Mouse (Mus musculus) erythroblast, adult 5-6 weeks (primary cell): ENCODE results near the gene F2rl1. TPM values are rescaled to one million over a fixed set of nuclear protein-coding genes. Genes with fewer than 3 reads are reported as not detected.
"Not testable (repeated sequence)": the region's sequence is repeated elsewhere in the genome, so short reads cannot be mapped to it uniquely, and the experiment has no call there.

ENCODE experiments used
- ATAC-seq: replicated peaks from 2 replicates; pipeline ENCODE4 v1.8.0; 2016; ENCODE audit warnings: moderate number of reproducible peaks, mild to moderate bottlenecking, moderate TSS enrichment, inconsistent platforms; ENCODE audit not compliant: poor library complexity, low FRiP score, severe bottlenecking
- total RNA-seq, 2 experiments: library from RNA; stranded (forward) in 1 of 2; stranded (reverse) in 1 of 2; fragments of 150-400 nt in 1 of 2; fragments of 200-764, 138-1000 nt in 1 of 2; gene quantifications; 2 replicates each; pipeline versions ENCODE4 v1.2.3 to v1.2.4; 2015 to 2017; ENCODE audit warnings: low replicate concordance in 2 of 2

Gene F2rl1
- total RNA-seq, 2 experiments from 2014 or later = not detected

DNA sequence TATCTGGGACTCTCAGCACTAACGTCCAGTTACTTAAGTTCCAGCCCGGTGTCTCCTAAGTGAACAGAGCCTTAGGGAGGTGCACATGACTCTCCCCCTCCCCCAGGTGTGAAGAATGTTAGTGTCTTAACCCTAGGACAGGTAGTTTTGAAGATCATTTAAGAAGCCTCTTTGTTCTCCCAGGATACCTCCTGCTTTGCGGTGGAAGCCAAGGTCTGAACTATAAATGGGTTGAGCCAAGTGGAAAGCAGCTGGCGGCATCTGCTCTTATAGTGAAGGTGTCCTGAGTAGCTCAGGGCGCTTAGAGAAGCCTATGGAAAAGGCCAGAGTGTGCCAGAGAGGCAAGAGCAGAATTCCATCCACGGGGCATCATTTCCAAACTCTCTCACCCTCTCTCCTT, 10.0 kb upstream of the F2rl1 start:
- ATAC-seq = no peak

DNA sequence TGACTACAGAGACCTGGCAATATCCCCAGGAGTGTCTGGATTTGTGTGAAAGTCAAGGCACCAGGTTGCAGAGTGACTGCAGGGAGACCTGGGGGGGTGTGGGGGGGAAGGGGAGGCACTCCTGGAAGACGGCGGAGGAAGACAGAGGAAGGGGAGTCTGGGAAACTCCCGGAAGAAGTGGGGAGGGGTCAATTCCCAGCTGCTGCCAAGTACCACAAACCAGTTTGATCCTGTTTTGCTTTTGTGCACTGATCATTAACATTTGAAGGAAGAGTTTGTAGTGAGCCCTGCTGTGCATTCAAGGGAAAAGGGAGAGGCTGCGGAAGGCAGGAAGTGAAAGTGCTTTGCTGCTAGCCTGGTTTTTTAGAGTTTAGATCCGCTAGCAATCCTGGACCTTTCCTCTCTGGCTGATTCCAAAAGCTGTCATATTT, 9.1 kb upstream of the F2rl1 start:
- no peak for ATAC-seq

DNA sequence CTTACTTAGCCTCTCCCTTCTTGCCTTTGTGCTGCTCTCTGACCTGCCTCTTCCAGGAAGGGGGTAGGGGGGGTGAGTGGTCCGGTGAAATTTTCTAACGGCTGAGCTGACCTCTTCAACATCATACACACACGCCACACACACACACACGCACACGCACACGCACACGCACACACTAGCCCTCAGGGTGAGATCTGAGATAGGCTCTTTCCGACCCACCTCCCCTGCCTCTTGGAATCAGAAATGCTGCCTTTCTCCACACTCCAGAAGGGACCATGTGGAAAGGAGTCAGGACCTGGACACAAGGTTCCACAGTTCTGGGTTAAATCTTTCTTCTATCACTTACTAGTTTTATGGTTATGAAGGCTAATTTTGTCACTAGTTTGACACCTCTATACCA, 8.6 kb upstream of the F2rl1 start:
- ATAC-seq = no peak

DNA sequence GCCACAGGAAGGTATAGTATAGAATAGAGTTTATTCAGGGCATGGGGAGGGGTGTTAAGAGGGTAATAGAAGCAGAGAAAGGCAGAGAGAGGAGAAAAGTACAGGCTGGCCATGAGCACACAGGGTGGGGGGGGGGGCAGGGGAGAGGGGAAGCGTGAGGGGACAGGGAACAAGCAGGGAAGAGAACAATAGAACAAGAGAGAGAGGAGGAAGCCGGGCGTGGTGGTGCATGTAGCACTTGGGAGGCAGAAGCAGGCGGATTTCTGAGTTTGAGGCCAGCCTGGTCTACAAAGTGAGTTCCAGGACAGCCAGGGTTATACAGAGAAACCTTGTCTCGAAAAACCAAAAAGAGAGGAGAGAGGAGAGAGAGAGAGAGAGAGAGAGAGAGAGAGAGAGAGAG, 8.1 kb upstream of the F2rl1 start:
- ATAC-seq = not testable (repeated sequence)

GRCm38 (mm10) chr13:95531273-95532045, 6.4 kb upstream of the F2rl1 start:
- no peak for ATAC-seq

- no peak for ATAC-seq
Observed at GRCm38 (mm10) chr13:95529246-95529645, 4.2 kb upstream of the F2rl1 start.

- ATAC-seq = no peak
Observed at GRCm38 (mm10) chr13:95524424-95524673, 678 bp downstream of the F2rl1 start.

DNA sequence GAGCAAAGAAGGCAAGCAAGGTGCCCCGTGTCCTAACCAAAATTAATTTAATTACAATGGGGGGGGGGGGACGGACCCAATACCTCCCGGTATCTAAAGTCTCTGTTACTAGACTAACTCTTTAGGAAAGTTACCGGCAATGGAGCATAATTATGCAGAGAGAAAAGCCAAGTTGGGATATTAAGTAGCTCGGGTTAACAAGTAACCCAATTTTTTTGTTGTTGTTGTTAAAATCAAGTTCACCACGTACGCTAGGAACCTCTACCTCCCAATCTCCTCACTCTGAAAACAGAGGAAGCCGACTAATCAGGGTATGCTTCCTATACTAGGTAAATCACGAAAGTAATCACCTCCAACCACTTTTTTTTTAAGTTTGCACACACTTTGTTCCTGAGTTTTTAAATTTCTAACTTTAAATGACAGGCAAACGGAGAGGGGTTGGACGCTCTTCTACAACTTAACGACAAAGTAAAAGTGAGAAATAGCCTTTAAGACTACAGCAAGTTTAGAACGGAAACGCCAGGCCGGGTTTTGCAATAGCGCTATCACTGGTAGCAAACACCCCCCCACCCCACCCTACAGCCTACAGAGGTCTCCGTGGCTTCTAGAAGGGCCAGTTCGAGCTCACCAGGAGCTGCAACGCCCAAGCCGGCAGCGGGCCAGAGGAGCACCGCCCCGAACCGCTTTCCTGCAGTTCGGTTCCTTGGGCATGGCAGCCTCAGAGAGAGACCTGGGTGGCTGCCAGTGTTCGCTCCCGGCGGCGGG, 1.2 kb downstream of the F2rl1 start:
- no peak for ATAC-seq

DNA sequence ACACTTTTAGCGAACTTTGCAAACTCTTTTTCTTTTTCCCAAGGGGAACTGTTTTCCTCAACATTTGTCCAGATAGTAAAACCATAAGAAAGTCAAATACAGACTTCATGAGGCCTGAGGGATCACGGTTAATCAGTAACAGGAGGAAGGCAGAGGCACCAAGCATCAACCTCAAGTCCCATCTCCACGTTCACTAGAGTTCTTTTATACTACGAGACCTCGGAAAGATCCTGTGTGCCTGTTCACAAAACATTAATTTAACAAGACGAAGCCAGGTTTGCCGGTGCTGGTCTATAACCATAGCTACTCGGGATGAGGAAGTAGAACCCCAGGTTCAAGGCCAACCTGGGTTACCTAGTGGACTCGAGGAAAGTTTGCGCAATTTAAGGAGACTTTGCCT, 2.9 kb downstream of the F2rl1 start:
- ATAC-seq = no peak

DNA sequence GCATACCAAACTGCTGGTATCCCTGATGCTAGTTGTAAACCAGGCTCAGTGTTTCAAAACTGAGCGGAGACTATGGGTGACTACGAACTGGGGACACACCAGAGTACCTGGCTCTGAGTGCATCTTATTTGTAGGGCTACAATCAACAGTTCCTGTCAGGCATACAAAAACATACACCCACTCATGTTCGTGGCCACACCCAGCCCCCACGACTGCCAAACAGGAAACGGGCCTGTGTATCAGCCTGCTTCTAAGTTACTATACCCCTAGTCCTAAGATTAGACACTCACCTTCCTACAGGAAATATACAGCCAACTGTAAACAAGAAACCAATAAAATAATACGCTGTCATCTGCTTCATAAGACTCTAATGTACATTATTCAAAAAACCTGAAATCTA, 4.0 kb downstream of the F2rl1 start:
- no peak for ATAC-seq

DNA sequence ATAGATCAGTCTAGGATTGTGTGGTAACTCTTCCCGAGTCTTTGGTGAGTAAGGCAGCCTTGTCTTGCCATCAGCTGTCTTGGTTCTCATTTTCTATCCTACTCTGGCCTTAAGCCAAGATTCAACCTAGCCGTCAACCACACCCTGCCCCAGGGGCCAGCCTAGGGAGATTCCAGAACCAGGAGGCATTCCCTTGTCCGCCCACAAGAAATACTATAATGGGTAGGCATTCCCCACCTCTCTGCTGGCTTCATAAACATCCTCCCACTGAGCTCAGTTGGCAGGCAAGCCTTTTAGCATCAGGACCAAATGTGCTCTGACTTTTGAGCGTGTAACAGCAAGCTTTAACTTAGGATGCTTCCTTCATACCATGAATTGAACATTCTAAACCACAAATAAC, 10.3 kb downstream of the F2rl1 start:
- no peak for ATAC-seq

GRCm38 (mm10) chr13:95510054-95510453, 15.0 kb downstream of the F2rl1 start:
- no peak for ATAC-seq

- ATAC-seq = no peak
Observed at GRCm38 (mm10) chr13:95503279-95503917, 21.6 kb downstream of the F2rl1 start.

DNA sequence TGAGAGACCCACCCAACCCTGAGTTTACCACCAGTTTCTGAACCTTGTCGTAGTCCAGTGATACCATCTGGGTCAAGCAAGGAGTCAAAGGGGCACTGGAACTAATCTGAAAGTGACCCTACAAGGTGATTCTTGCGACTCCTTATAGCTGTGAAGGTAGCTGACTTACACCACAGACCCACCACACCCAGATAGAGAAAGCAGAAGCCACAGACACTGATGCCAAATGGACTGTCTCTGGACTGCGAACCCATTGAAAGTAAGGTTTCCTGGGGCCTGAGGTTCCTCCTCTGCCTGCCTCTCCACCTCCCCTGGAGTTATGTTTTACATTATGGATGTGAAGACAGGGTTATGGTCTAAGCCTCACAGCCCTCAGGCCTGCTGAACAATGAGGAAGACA, 28.4 kb downstream of the F2rl1 start:
- no peak for ATAC-seq

DNA sequence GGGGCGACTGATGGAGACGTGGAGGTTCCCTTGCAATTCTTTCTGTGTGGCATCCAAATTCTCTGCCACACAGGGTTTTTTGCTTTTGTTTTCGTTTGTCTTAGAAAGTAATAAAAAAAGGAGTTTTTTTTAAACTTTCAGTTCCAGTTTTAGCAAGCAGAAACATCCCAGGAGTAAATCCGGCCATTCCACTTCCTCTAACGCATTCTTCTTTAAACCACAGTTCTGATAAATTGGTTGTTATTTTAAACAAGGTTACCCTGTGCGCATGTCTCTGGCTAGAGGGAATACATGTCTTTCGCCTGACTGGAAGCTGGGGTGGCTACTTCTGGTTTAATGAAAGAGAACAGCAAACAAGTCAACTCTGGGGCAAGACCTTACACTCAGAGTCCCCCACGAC, 30.2 kb downstream of the F2rl1 start:
- no peak for ATAC-seq

GRCm38 (mm10) chr13:95493296-95493695, 31.7 kb downstream of the F2rl1 start:
- no peak for ATAC-seq

- no peak for ATAC-seq
Observed at GRCm38 (mm10) chr13:95491327-95491726, 33.7 kb downstream of the F2rl1 start.

DNA sequence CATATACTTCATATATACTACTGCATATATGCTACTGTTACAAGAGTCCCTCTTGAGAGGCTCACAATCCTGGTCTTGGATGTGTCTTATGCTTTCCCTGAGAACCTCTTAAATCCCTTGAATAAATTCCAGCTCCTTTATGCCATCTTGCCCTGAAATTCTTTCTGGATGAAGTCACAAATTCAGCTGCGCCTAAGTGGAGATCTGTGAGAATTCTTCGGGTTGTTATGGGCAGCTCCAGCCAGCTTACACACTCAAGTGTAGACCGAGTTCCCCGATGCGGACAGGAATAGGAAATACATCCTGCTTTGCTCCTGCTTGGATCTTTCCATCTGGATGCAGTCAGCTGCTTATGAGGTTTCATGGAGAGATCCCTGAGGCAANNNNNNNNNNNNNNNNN, 40.4 kb downstream of the F2rl1 start:
- no peak for ATAC-seq

DNA sequence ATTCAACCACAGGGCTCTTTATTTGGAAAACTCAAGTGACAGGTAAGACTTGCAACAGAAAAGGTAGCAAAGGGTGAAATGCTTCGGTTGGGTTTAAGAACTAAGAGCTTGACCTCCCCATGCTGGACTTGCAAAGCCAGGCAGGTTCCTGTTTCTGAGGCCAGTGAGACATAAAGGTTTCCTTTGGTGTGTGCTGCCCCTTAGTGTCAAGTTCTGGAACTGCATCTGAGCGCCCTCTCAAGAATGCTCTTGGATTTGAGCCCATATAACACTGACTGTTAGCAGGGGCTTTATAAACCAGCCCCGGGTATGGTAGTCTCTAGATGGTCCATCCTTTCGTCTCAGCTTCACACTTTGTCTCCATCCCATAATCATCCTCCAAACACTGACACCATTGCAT, 43.6 kb downstream of the F2rl1 start:
- ATAC-seq = peak; percentile 78

DNA sequence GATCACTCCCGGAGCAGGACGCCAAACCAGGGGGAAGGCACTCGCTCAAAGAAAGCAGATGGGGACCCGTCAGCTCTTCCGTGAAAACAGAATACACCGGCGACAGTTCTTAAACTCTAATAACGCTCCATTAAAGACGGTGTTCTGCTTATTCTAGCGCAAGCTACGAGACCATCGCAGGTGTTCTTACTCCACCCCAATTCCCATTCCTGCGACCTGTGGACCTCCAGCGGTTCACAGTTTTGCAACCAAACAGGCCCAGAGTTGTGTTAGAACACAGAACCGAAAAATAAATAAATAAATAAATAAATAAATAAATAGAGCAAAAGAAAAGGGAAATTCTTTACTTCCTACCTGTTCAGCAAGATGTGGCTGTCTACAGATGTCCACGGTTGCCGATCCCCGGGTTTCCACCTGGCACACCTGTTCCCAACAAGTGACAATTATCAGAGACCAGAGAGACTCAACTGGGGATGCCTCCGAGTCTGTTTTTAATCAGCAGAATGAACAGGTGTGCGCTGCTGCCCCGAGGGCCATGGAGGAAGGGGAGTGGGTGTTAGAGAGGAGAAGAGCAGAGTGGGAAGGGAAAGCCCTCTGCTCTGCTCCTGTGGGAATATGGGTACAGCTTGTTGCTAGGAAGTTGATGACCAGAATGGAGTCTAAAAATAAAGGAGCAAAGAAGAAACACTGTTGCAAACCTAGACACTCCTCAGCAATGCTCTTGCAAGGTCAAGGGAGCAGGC, 46.2 kb downstream of the F2rl1 start, which contains the start of gene S100z:
Gene S100z, minus strand, starts transcription at position 51 of the 743 bp plus-strand sequence.
- no peak for ATAC-seq
